Mouse (Mus musculus): ENCODE measurements around the gene Lrrc46. TPM values are rescaled to one million over a fixed set of nuclear protein-coding genes. Genes with fewer than 3 reads are reported as not detected.

Lrrc46 gene
- total RNA-seq (2021): under 1 TPM; 0.74 to 0.86 TPM
- long read RNA-seq, experiment 1: 0 reads
- long read RNA-seq, experiment 2, partial matches to known transcripts: 0 of 1 reads
- long read RNA-seq, experiment 2, other reads (novel, unspliced or antisense): 0 of 1 reads

GRCm38 (mm10) chr11:97041022-97041899 is at the start of gene Lrrc46, which contains the start of gene Mrpl10:
Gene Lrrc46, minus strand, starts transcription at chr11:97041407.
Gene Mrpl10, plus strand, starts transcription at chr11:97041560.
- DNase-seq (ENCODE audit: low spot score in 2 of 2): peak; percentile 86

- no peak for DNase-seq (ENCODE audit: low spot score in 2 of 2)
These were observed 45.2 kb upstream of the Lrrc46 start for GRCm38 (mm10) chr11:97086365-97086764.

- DNase-seq (ENCODE audit: low spot score in 2 of 2): no peak
These were observed 43.8 kb upstream of the Lrrc46 start for GRCm38 (mm10) chr11:97084821-97085505.

GRCm38 (mm10) chr11:97083401-97084140 is 42.4 kb upstream of the Lrrc46 start:
- DNase-seq (ENCODE audit: low spot score in 2 of 2): no peak

GRCm38 (mm10) chr11:97082977-97083376 is 41.8 kb upstream of the Lrrc46 start:
- DNase-seq (ENCODE audit: low spot score in 2 of 2): peak; percentile 38 to 47

GRCm38 (mm10) chr11:97080291-97080690 is 39.1 kb upstream of the Lrrc46 start:
- DNase-seq (ENCODE audit: low spot score in 2 of 2): no peak

GRCm38 (mm10) chr11:97078751-97079150 is 37.5 kb upstream of the Lrrc46 start:
- no peak for DNase-seq (ENCODE audit: low spot score in 2 of 2)

- no peak for DNase-seq (ENCODE audit: low spot score in 2 of 2)
These were observed 33.0 kb upstream of the Lrrc46 start for GRCm38 (mm10) chr11:97074235-97074634.

GRCm38 (mm10) chr11:97072533-97072932 is 31.3 kb upstream of the Lrrc46 start:
- peak; percentile 58 to 71 for DNase-seq (ENCODE audit: low spot score in 2 of 2)

GRCm38 (mm10) chr11:97071129-97071528 is 29.9 kb upstream of the Lrrc46 start:
- DNase-seq (ENCODE audit: low spot score in 2 of 2): no peak

- no peak for DNase-seq (ENCODE audit: low spot score in 2 of 2)
These were observed 28.6 kb upstream of the Lrrc46 start for GRCm38 (mm10) chr11:97069770-97070169.

GRCm38 (mm10) chr11:97069333-97069732 is 28.1 kb upstream of the Lrrc46 start:
- no peak for DNase-seq (ENCODE audit: low spot score in 2 of 2)

- DNase-seq (ENCODE audit: low spot score in 2 of 2): no peak
These were observed 25.6 kb upstream of the Lrrc46 start for GRCm38 (mm10) chr11:97066656-97067360.

- no peak for DNase-seq (ENCODE audit: low spot score in 2 of 2)
These were observed 24.5 kb upstream of the Lrrc46 start for GRCm38 (mm10) chr11:97065538-97066295.

- DNase-seq (ENCODE audit: low spot score in 2 of 2): no peak
These were observed 22.7 kb upstream of the Lrrc46 start for GRCm38 (mm10) chr11:97063921-97064295.

- DNase-seq (ENCODE audit: low spot score in 2 of 2): no peak
These were observed 22.2 kb upstream of the Lrrc46 start for GRCm38 (mm10) chr11:97063274-97063920.

- DNase-seq (ENCODE audit: low spot score in 2 of 2): no peak
These were observed 11.0 kb upstream of the Lrrc46 start for GRCm38 (mm10) chr11:97052219-97052646.

GRCm38 (mm10) chr11:97050944-97051586 is 9.9 kb upstream of the Lrrc46 start:
- no peak for DNase-seq (ENCODE audit: low spot score in 2 of 2)
